ENCODE assay signal across 8 mouse cellular contexts in genomic region chr9:62847694-62848093, GRCm38 (mm10). TPM values are rescaled to one million over a fixed set of nuclear protein-coding genes. Genes with fewer than 3 reads are reported as not detected.
DNase-seq lines count a peak whose midpoint lies in the region; ATAC-seq lines count a peak whose summit lies in the region.

No protein-coding gene starts in this region.

- no peak overlapping the region for H3K27ac ChIP-seq in embryonic facial prominence, embryonic 14.5 days (replicated peaks; ENCODE audit: low read depth, low read length)
- no peak overlapping the region for H3K27ac ChIP-seq in kidney, embryonic 14.5 days (ENCODE audit: low read depth, low read length)

- DNase-seq in A20 (ENCODE audit: low read depth, low spot score) (peak; percentile 87), liver (peak; percentile 91)
- peak; percentile 89 to 91 for DNase-seq in adrenal gland, postnatal 36 days
- DNase-seq in embryonic facial prominence, embryonic 14.5 days (ENCODE audit: low spot score): peak; percentile 84
- DNase-seq in heart, adult 9 months (ENCODE audit: low spot score in 2 of 2): peak; percentile 82 to 86
- peak; percentile 92 for DNase-seq in splenic B cell, adult 2 months (ENCODE audit: low read depth, low spot score)

- H3K36me3 ChIP-seq in embryonic facial prominence, embryonic 14.5 days (ENCODE audit: control insufficient read depth, insufficient read depth, low read length): peaks cover 31% of the 10 kb centered on the region
- peaks cover 27% of the 10 kb centered on the region; the same call in 1 of the 2 replicates for H3K36me3 ChIP-seq in kidney, embryonic 14.5 days (ENCODE audit: control insufficient read depth, insufficient read depth, low read length)
- no peaks in the 10 kb centered on the region for H3K36me3 ChIP-seq in splenic B cell, adult 2 months (ENCODE audit: control insufficient read depth, insufficient read depth, low read length, poor library complexity, severe bottlenecking)

- WGBS in embryonic facial prominence, embryonic 14.5 days: 4% methylated on average over 3 of the region's 3 CpGs
- 0% methylated on average over 3 of the region's 3 CpGs for WGBS in kidney, embryonic 14.5 days

- H3K4me1 ChIP-seq in embryonic facial prominence, embryonic 14.5 days (ENCODE audit: control insufficient read depth, insufficient read depth, low read length): peaks cover 3% of the 10 kb centered on the region; the same call in 1 of the 2 replicates
- peaks cover 4% of the 10 kb centered on the region for H3K4me1 ChIP-seq in kidney, embryonic 14.5 days (ENCODE audit: control insufficient read depth, insufficient read depth, low read length)

- no peak overlapping the region for H3K4me2 ChIP-seq in embryonic facial prominence, embryonic 14.5 days (ENCODE audit: low read depth, low read length)
- no peak overlapping the region for H3K4me2 ChIP-seq in kidney, embryonic 14.5 days (replicated peaks; ENCODE audit: low read depth, low read length)

- H3K9me3 ChIP-seq in embryonic facial prominence, embryonic 14.5 days (ENCODE audit: control insufficient read depth, low read length): no peaks in the 10 kb centered on the region
- H3K9me3 ChIP-seq in kidney, embryonic 14.5 days (ENCODE audit: control insufficient read depth, low read length): no peaks in the 10 kb centered on the region

- ATAC-seq in embryonic facial prominence, embryonic 14.5 days (ENCODE audit: low read depth): peak; percentile 60
- peak; percentile 78 for ATAC-seq in kidney, embryonic 14.5 days (ENCODE audit: low FRiP score, low TSS enrichment)
- ATAC-seq in monocyte, adult 5-6 weeks (replicated peaks; ENCODE audit: insufficient number of reproducible peaks, low FRiP score, low TSS enrichment, poor library complexity, severe bottlenecking): peak; percentile 87

- peak overlapping the region; percentile 35; the same call in 1 of the 2 replicates for H3K9ac ChIP-seq in embryonic facial prominence, embryonic 14.5 days (ENCODE audit: low read depth, low read length)
- H3K9ac ChIP-seq in kidney, embryonic 14.5 days (ENCODE audit: low read depth, low read length): no peak overlapping the region

- H3K27me3 ChIP-seq in embryonic facial prominence, embryonic 14.5 days (replicated peaks; ENCODE audit: control insufficient read depth, insufficient read depth, low read length): no peaks in the 10 kb centered on the region
- H3K27me3 ChIP-seq in kidney, embryonic 14.5 days (ENCODE audit: control insufficient read depth, insufficient read depth, low read length): no peaks in the 10 kb centered on the region
- no peaks in the 10 kb centered on the region for H3K27me3 ChIP-seq in splenic B cell, adult 2 months (ENCODE audit: control insufficient read depth, insufficient read depth, low read length, poor library complexity, severe bottlenecking)

- no peak overlapping the region for H3K4me3 ChIP-seq in embryonic facial prominence, embryonic 14.5 days (ENCODE audit: low read depth, low read length)
- H3K4me3 ChIP-seq in kidney, embryonic 14.5 days (ENCODE audit: low read length): no peak overlapping the region

RNA-seq across cellular contexts. Expression of gene Cln6, which starts 9.1 kb away (rescaled TPM):
- total RNA-seq in adrenal gland, postnatal 36 days (2021): 10 to 100 TPM; 12.3 to 20.2 TPM
- polyA plus RNA-seq in embryonic facial prominence, embryonic 14.5 days (2014; fragmentation: Nextera tagmentation; extraction: Ambion mirVana): 19.0 and 20.6 TPM in 2 replicates
- 21.7 and 28.2 TPM in 2 replicates for polyA plus RNA-seq in kidney, embryonic 14.5 days (2014; fragmentation: Nextera tagmentation; extraction: Ambion mirVana)
- total RNA-seq in monocyte, adult 5-6 weeks (2017): 4.7 to 8.7 TPM (median 6.7 TPM) in 3 replicates

RNA-seq across cellular contexts. Expression of gene Calml4, which starts 10.2 kb away (rescaled TPM):
- total RNA-seq in adrenal gland, postnatal 36 days (2021): 10 to 100 TPM in 1 of 2 experiments, 1 to 10 TPM in 1; 7.9 to 10.6 TPM
- 16.5 and 19.8 TPM in 2 replicates for polyA plus RNA-seq in embryonic facial prominence, embryonic 14.5 days (2014; fragmentation: Nextera tagmentation; extraction: Ambion mirVana)
- polyA plus RNA-seq in kidney, embryonic 14.5 days (2014; fragmentation: Nextera tagmentation; extraction: Ambion mirVana): 59.7 and 72.0 TPM in 2 replicates
- 0.48 TPM in 1 of 3 replicates, not detected in the others for total RNA-seq in monocyte, adult 5-6 weeks (2017)

RNA-seq across cellular contexts. Expression of gene Fem1b, which starts 36.0 kb away (rescaled TPM):
- total RNA-seq in adrenal gland, postnatal 36 days (2021): 10 to 100 TPM; 37.7 to 43.6 TPM
- polyA plus RNA-seq in embryonic facial prominence, embryonic 14.5 days (2014; fragmentation: Nextera tagmentation; extraction: Ambion mirVana): 31.8 and 32.0 TPM in 2 replicates
- 20.8 and 38.2 TPM in 2 replicates for polyA plus RNA-seq in kidney, embryonic 14.5 days (2014; fragmentation: Nextera tagmentation; extraction: Ambion mirVana)
- total RNA-seq in monocyte, adult 5-6 weeks (2017): 17.9 to 19.1 TPM (median 18.0 TPM) in 3 replicates
